Mouse (Mus musculus): ENCODE data around the gene Ciao1.
"Not testable (repeated sequence)": the region's sequence is repeated elsewhere in the genome, so short reads cannot be mapped to it uniquely, and the experiment has no call there.

Gene Ciao1

GRCm38 (mm10) chr2:127250291-127251008 is 2.8 kb upstream of the Ciao1 start:
- DNase-seq (ENCODE audit: low spot score in 2 of 2), result no peak

- peak in 1 of 2 experiments; percentile 52 for DNase-seq (ENCODE audit: low spot score in 2 of 2)
These were observed 853 bp upstream of the Ciao1 start for GRCm38 (mm10) chr2:127248334-127249004.

- DNase-seq (ENCODE audit: low spot score in 2 of 2), result no peak
These were observed 7.6 kb downstream of the Ciao1 start for GRCm38 (mm10) chr2:127240065-127240464.

- DNase-seq (ENCODE audit: low spot score in 2 of 2), result no peak
These were observed 9.6 kb downstream of the Ciao1 start for GRCm38 (mm10) chr2:127237897-127238610.

DNA sequence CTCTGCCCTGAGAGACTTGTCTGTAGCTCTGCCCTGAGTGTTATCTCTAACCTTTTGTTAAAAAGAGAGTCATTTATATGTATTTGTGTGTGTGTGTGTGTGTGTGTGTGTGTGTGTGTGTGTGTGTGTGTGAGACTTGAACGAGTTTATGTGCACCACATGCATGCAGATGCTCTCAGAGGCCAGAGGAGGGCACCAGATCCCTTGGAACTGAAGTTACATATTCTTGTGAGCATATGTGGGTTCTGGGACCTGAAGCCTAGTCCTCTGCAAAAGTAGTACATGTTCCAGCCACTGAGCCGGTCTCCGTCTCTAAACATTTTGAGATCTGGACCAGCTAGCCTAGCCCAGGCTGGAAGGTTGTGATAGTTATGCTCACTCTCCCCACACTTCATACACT is 22.4 kb downstream of the Ciao1 start:
- DNase-seq (ENCODE audit: low spot score in 2 of 2), result no peak

DNA sequence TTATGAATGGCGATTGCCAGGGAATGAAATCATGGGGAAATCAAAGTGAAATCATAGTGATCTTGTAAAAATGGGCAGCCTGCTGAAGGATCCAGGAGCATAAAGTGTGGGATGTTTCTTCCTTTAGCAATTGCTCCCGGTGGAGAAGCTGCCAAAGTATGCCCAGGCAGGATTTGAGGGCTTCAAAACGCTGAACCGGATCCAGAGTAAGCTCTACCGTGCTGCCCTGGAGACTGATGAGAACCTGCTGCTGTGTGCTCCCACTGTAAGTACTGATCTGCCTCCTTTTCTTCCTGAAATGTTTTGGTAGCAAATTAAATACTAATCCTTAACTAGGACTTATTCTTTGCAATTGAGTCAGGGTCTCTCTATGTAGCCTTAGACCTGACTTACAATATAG is 29.9 kb downstream of the Ciao1 start:
- no peak for DNase-seq (ENCODE audit: low spot score in 2 of 2)

GRCm38 (mm10) chr2:127210701-127211100 is 36.9 kb downstream of the Ciao1 start:
- no peak for DNase-seq (ENCODE audit: low spot score in 2 of 2)

DNA sequence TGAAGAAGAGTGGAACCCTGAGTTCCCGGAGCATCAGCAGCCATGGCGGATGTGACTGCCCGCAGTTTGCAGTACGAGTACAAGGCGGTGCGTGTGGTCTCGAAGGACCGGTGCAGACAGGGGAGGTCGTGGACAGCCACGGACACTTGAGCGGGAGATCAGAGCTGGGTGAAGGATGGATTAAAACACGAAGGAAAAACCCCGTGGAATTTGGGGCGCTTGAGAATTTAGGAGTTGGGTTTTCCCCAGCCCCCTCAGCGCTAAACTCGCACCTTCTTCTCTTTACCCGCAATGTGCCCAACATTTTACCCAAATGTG is 39.2 kb downstream of the Ciao1 start:
- DNase-seq (ENCODE audit: low spot score in 2 of 2), result no peak

GRCm38 (mm10) chr2:127207547-127208451 is 39.8 kb downstream of the Ciao1 start, which contains the start of the genes 1810024B03Rik and Snrnp200:
1810024B03Rik (minus strand) TSS chr2:127208280.
Snrnp200 (plus strand) TSS chr2:127208386.
- peak; percentile 76 to 93 for DNase-seq (ENCODE audit: low spot score in 2 of 2)

- DNase-seq (ENCODE audit: low spot score in 2 of 2), result no peak
These were observed 40.7 kb downstream of the Ciao1 start for GRCm38 (mm10) chr2:127206916-127207315.

- DNase-seq (ENCODE audit: low spot score in 2 of 2), result not testable (repeated sequence)
These were observed 41.7 kb downstream of the Ciao1 start for GRCm38 (mm10) chr2:127205936-127206335.

GRCm38 (mm10) chr2:127204932-127205331 is 42.7 kb downstream of the Ciao1 start:
- DNase-seq (ENCODE audit: low spot score in 2 of 2), result peak; percentile 52 to 63
